Mouse (Mus musculus) thymus, postnatal 4 days (tissue): ENCODE data around the gene Inhba.

Experiments used
- DNase-seq: peaks from one replicate; pipeline ENCODE4 v3.0.0; 2021

Inhba gene

GRCm38 (mm10) chr13:16011372-16012242, at the start of gene Inhba:
Gene Inhba (plus strand): TSS chr13:16011851.
- peak; percentile 42 for DNase-seq

- DNase-seq = no peak
Measured at GRCm38 (mm10) chr13:15976584-15976983, 35.1 kb upstream of the Inhba start.

GRCm38 (mm10) chr13:15979551-15979950, 32.1 kb upstream of the Inhba start:
- no peak for DNase-seq

GRCm38 (mm10) chr13:15982041-15982440, 29.6 kb upstream of the Inhba start:
- no peak for DNase-seq

GRCm38 (mm10) chr13:15985761-15986160, 25.9 kb upstream of the Inhba start:
- no peak for DNase-seq

- DNase-seq = no peak
Measured at GRCm38 (mm10) chr13:15986172-15986571, 25.5 kb upstream of the Inhba start.

- DNase-seq = no peak
Measured at GRCm38 (mm10) chr13:15995314-15995713, 16.3 kb upstream of the Inhba start.

- DNase-seq = peak; percentile 55
Measured at GRCm38 (mm10) chr13:16005517-16005916, 6.1 kb upstream of the Inhba start.

GRCm38 (mm10) chr13:16007748-16008147, 3.9 kb upstream of the Inhba start:
- DNase-seq = no peak

- no peak for DNase-seq
Measured at GRCm38 (mm10) chr13:16008348-16008747, 3.3 kb upstream of the Inhba start.

GRCm38 (mm10) chr13:16009766-16010465, 1.7 kb upstream of the Inhba start:
- no peak for DNase-seq

GRCm38 (mm10) chr13:16010586-16010985, 1.1 kb upstream of the Inhba start:
- DNase-seq = no peak

GRCm38 (mm10) chr13:16012243-16012887, 714 bp downstream of the Inhba start:
- DNase-seq = peak; percentile 71

- DNase-seq = no peak
Measured at GRCm38 (mm10) chr13:16014166-16014565, 2.5 kb downstream of the Inhba start.

- DNase-seq = no peak
Measured at GRCm38 (mm10) chr13:16016506-16016905, 4.9 kb downstream of the Inhba start.

- DNase-seq = peak; percentile 17
Measured at GRCm38 (mm10) chr13:16017338-16017737, 5.7 kb downstream of the Inhba start.

GRCm38 (mm10) chr13:16017777-16018176, 6.1 kb downstream of the Inhba start:
- DNase-seq = peak; percentile 13

- no peak for DNase-seq
Measured at GRCm38 (mm10) chr13:16018807-16019510, 7.3 kb downstream of the Inhba start.

GRCm38 (mm10) chr13:16020659-16021058, 9.0 kb downstream of the Inhba start:
- peak; percentile 74 for DNase-seq

GRCm38 (mm10) chr13:16021181-16021580, 9.5 kb downstream of the Inhba start:
- DNase-seq = no peak

- DNase-seq = no peak
Measured at GRCm38 (mm10) chr13:16021849-16022248, 10.2 kb downstream of the Inhba start.

GRCm38 (mm10) chr13:16022536-16022935, 10.9 kb downstream of the Inhba start:
- DNase-seq = no peak
